14 mouse cellular contexts compared by ENCODE assay signal in genomic region chr6:71442130-71442529, GRCm38 (mm10). TPM values are rescaled to one million over a fixed set of nuclear protein-coding genes. Genes with fewer than 3 reads are reported as not detected.
DNase-seq lines count a peak whose midpoint lies in the region; ATAC-seq and TF ChIP-seq lines count a peak whose summit lies in the region.
"Had no signal": no experiment of that assay in that cellular context is flagged by ENCODE, and none has a peak within 500 bp of the region (broad histone marks: within the 10 kb centered on the region; RNA-seq: fewer than 3 reads in every experiment).

No protein-coding gene starts in this region.

- 0 out of 2 replicates have a peak overlapping the region, but pooled peaks have one; percentile 97 for H3K4me2 ChIP-seq in liver, embryonic 16.5 days (ENCODE audit: low read depth, low read length)

- H3K27ac ChIP-seq in layer of hippocampus, adult 2 months = peak overlapping the region; percentile 99
- no peak overlapping the region for H3K27ac ChIP-seq in liver, embryonic 16.5 days (ENCODE audit: low read length)
- H3K27ac ChIP-seq: lung, embryonic 15.5 days had no signal

- H3K9me3 ChIP-seq in E14TG2a.4 (ENCODE audit: low read length) = no peaks in the 10 kb centered on the region
- no peaks in the 10 kb centered on the region for H3K9me3 ChIP-seq in liver, embryonic 16.5 days (replicated peaks; ENCODE audit: control insufficient read depth, low read length)
- H3K9me3 ChIP-seq: lung, embryonic 15.5 days had no signal

- TF ChIP-seq CTCF in layer of hippocampus, adult 2 months (conservative IDR thresholded peaks at IDR 0.05) = no peak
- no peak for TF ChIP-seq CTCF in E14TG2a.4 (conservative IDR thresholded peaks at IDR 0.05; ENCODE audit: low read length)

- H3K4me1 ChIP-seq in E14TG2a.4 (replicated peaks; ENCODE audit: low read depth, low read length) = peaks cover 35% of the 10 kb centered on the region
- H3K4me1 ChIP-seq in liver, embryonic 16.5 days (ENCODE audit: control insufficient read depth, low read depth, low read length) = peaks cover 23% of the 10 kb centered on the region

- no peak overlapping the region for H3K4me3 ChIP-seq in layer of hippocampus, adult 2 months
- H3K4me3 ChIP-seq in E14TG2a.4 (replicated peaks; ENCODE audit: low read length) = 0 out of 2 replicates have a peak overlapping the region, but pooled peaks have one; percentile 94
- H3K4me3 ChIP-seq in liver, embryonic 16.5 days (ENCODE audit: low read depth, low read length) = no peak overlapping the region

- no peak for DNase-seq in layer of hippocampus, adult 2 months (ENCODE audit: low spot score in 2 of 2)
- no peak for DNase-seq in layer of hippocampus, postnatal 36 days
- DNase-seq in A20 (ENCODE audit: low read depth, low spot score) = peak; percentile 11
- DNase-seq in gastrocnemius, adult 18-20 months (ENCODE audit: low spot score) = no peak
- DNase-seq: adrenal gland, postnatal 14 days; heart, adult 11 months; heart, postnatal 14 days; kidney, adult 2 months; right cerebral cortex, postnatal 25 days; thymus, postnatal 4 days had no signal

- 0 out of 2 replicates have a peak, but pooled peaks cover 2% of the 10 kb centered on the region for H3K27me3 ChIP-seq in E14TG2a.4 (ENCODE audit: insufficient read depth, low read length)
- no peaks in the 10 kb centered on the region for H3K27me3 ChIP-seq in liver, embryonic 16.5 days (ENCODE audit: control insufficient read depth, insufficient read depth, low read depth, low read length)
- H3K27me3 ChIP-seq: lung, embryonic 15.5 days had no signal

- ATAC-seq in liver, embryonic 16.5 days (ENCODE audit: low read depth) = no peak
- no peak for ATAC-seq in megakaryocyte progenitor cell, adult 5-6 weeks (replicated peaks; ENCODE audit: poor library complexity)

- H3K9ac ChIP-seq in liver, embryonic 16.5 days (ENCODE audit: low read depth, low read length) = no peak overlapping the region
- H3K9ac ChIP-seq: lung, embryonic 15.5 days had no signal

- WGBS in liver, embryonic 16.5 days (ENCODE audit: insufficient replicate concordance) = 65% methylated on average over 3 of the region's 3 CpGs

- no peaks in the 10 kb centered on the region for H3K36me3 ChIP-seq in E14TG2a.4 (ENCODE audit: insufficient read depth, low read length)
- no peaks in the 10 kb centered on the region for H3K36me3 ChIP-seq in liver, embryonic 16.5 days (ENCODE audit: control insufficient read depth, insufficient read depth)
- H3K36me3 ChIP-seq: lung, embryonic 15.5 days had no signal

RNA-seq across cellular contexts. Expression of gene Rmnd5a, which starts 1.7 kb away (rescaled TPM):
- total RNA-seq in layer of hippocampus, adult 2 months (2021) = 10 to 100 TPM; 91.3 to 91.6 TPM
- 100 to 1,000 TPM; 100 to 103 TPM for total RNA-seq in layer of hippocampus, postnatal 36 days (2021)
- 5.2 and 5.9 TPM in 2 replicates for polyA plus RNA-seq in liver, embryonic 16.5 days (2015; fragmentation: Nextera tagmentation; extraction: Ambion mirVana)
- total RNA-seq in gastrocnemius, adult 18-20 months (2021) = 100 to 1,000 TPM; 128 to 132 TPM
- 35.1 and 39.9 TPM in 2 replicates for total RNA-seq in megakaryocyte progenitor cell, adult 5-6 weeks (2015)
- total RNA-seq in megakaryocyte progenitor cell, adult 5-6 weeks (2017) = 37.9 and 46.7 TPM in 2 replicates

RNA-seq across cellular contexts. Expression of gene Rnf103, which starts 51.6 kb away (rescaled TPM):
- total RNA-seq in layer of hippocampus, adult 2 months (2021) = 10 to 100 TPM; 45.8 to 46.5 TPM
- 10 to 100 TPM; 44.5 to 47.7 TPM for total RNA-seq in layer of hippocampus, postnatal 36 days (2021)
- 3.8 and 6.5 TPM in 2 replicates for polyA plus RNA-seq in liver, embryonic 16.5 days (2015; fragmentation: Nextera tagmentation; extraction: Ambion mirVana)
- total RNA-seq in gastrocnemius, adult 18-20 months (2021) = 10 to 100 TPM; 18.7 to 19.6 TPM
- 11.7 and 14.9 TPM in 2 replicates for total RNA-seq in megakaryocyte progenitor cell, adult 5-6 weeks (2015)
- total RNA-seq in megakaryocyte progenitor cell, adult 5-6 weeks (2017) = 10.8 and 12.4 TPM in 2 replicates
